Mouse (Mus musculus): ENCODE data around the gene Mogat1. TPM values are rescaled to one million over a fixed set of nuclear protein-coding genes. Genes with fewer than 3 reads are reported as not detected.
"Not testable (repeated sequence)": the region's sequence is repeated elsewhere in the genome, so short reads cannot be mapped to it uniquely, and the experiment has no call there.

Gene Mogat1
- polyA plus RNA-seq, 1 experiment from 2014 or later: not detected

DNA sequence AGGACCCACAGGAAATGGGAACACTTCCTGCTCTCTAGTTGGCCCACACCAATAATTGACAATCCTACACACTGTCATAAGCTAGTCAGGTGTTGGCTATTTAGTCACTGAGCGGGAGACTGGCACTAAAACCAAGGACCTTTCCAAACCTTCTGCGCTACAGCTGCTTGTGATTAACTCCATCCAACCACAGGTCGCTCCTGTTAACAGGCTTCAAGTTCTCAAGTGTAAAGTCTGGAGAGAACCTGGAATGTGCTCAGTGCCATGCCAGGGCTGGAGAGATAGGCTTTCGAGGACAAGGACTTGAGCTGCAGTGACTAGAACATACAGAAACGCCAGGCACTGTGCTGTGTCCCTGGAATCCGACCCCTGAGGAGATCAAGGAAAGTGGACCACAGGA lies 28.4 kb downstream of the Mogat1 start:
- Histone ChIP-seq H3K27me3 (no peaks in the 10 kb centered on the region), H3K4me1 (replicated peaks) (peaks cover 14% of the 10 kb centered on the region), H3K9ac (no peak overlapping the region), H3K9me3 (no peaks in the 10 kb centered on the region), H3K4me2 (no peak overlapping the region), H3K36me3 (no peaks in the 10 kb centered on the region), H3K4me3 (no peak overlapping the region), H3K27ac (no peak overlapping the region)
- ATAC-seq (ENCODE audit: low FRiP score): no peak
- 79% methylated on average over 6 of the region's 6 CpGs for WGBS

DNA sequence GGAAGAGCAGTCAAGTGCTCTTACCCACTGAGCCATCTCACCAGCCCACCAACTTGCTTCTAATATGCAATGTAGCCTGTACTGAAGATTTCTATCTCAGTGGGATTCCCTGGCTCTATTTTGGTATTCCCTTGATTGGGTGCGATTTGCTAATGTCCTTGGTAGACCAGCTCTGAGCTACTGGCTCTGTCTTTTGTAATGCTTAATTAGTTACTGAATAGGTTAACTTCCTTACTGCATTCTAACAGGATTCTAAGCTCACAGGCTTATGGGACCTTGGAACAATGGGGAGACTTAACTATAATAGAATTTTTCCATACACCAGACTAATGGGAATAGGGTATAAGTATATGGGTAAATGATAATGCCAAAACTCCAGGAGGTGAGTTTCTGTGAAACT lies 32.8 kb downstream of the Mogat1 start:
- H3K4me2 ChIP-seq; ATAC-seq (ENCODE audit: low FRiP score); H3K9ac ChIP-seq; H3K36me3 ChIP-seq; H3K27me3 ChIP-seq; H3K9me3 ChIP-seq; H3K27ac ChIP-seq; H3K4me3 ChIP-seq; H3K4me1 ChIP-seq (replicated peaks): not testable (repeated sequence)
- 79% methylated on average over 1 of the region's 1 CpGs for WGBS

GRCm38 (mm10) chr1:78546258-78546657 lies 35.5 kb downstream of the Mogat1 start:
- no peaks in the 10 kb centered on the region for H3K9me3 ChIP-seq
- no peak overlapping the region for H3K4me3 ChIP-seq
- H3K4me1 ChIP-seq (replicated peaks): peaks cover 7% of the 10 kb centered on the region; the same call in 1 of the 2 replicates
- H3K27ac ChIP-seq: no peak overlapping the region
- no peak overlapping the region for H3K4me2 ChIP-seq
- H3K9ac ChIP-seq: no peak overlapping the region
- H3K27me3 ChIP-seq: no peaks in the 10 kb centered on the region
- no peak for ATAC-seq (ENCODE audit: low FRiP score)
- WGBS: 86% methylated on average over 9 of the region's 9 CpGs
- no peaks in the 10 kb centered on the region for H3K36me3 ChIP-seq

DNA sequence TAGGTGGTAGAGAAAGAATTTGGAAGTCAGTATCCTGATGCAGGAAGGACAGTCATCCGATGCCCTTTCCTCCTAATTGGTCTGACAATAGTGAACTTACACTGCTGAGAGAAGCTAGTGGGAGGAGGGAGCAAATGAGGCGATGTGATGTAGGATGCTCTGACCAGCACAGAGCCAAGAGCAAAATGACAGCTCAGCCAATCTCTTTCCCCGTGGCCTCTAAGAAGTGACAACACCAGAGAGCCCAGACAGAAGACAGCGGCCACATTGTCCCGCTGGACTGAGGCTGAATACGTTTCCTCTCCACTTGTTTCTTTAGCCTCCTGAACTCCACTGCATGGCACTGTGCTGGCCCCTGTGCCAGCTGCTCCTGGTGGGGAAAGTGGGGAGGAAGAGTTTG lies 38.2 kb downstream of the Mogat1 start:
- Histone ChIP-seq H3K9me3 (no peaks in the 10 kb centered on the region), H3K27ac (no peak overlapping the region), H3K4me3 (no peak overlapping the region), H3K36me3 (no peaks in the 10 kb centered on the region), H3K27me3 (no peaks in the 10 kb centered on the region), H3K9ac (no peak overlapping the region), H3K4me2 (no peak overlapping the region), H3K4me1 (replicated peaks) (peaks cover 7% of the 10 kb centered on the region; the same call in 1 of the 2 replicates)
- no peak for ATAC-seq (ENCODE audit: low FRiP score)
- WGBS: 47% methylated on average over 6 of the region's 6 CpGs

DNA sequence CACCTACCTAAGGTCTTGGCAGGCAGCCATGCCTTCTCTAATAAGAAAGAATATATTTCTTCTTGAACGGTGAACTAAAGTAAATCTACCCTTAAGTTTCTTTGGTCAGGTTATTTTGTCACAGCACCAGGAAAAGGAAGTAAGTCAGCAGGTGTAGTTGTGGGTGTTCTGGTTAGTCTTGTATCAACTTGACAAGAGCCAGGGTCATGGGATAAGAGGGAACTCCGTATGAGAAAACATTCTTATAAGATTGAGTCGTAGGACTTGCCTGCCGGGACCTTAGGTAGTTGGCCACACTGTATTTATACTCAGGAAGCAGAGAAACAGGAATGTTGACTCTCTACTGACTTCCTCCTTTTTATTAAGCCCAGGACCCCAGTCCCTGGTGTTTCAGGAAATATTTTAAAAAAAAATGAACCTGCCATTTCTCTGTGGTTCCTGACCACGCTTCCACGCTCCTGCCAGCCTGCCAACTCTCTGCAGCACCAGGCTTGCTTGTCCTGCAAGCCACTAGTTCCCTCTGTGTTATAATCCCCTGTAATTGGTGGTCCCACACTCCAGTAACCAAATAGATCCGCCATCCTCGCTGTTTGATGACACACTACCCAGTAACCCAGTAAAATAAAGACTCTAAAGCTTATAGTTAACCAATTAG lies 43.3 kb downstream of the Mogat1 start:
- 86% methylated on average over 8 of the region's 8 CpGs for WGBS
- Histone ChIP-seq H3K9me3 (no peaks in the 10 kb centered on the region), H3K4me1 (replicated peaks) (peaks cover 2% of the 10 kb centered on the region; the same call in 1 of the 2 replicates), H3K36me3 (no peaks in the 10 kb centered on the region), H3K9ac (no peak overlapping the region), H3K4me3 (no peak overlapping the region), H3K27me3 (no peaks in the 10 kb centered on the region), H3K27ac (no peak overlapping the region), H3K4me2 (no peak overlapping the region)
- ATAC-seq (ENCODE audit: low FRiP score): no peak

DNA sequence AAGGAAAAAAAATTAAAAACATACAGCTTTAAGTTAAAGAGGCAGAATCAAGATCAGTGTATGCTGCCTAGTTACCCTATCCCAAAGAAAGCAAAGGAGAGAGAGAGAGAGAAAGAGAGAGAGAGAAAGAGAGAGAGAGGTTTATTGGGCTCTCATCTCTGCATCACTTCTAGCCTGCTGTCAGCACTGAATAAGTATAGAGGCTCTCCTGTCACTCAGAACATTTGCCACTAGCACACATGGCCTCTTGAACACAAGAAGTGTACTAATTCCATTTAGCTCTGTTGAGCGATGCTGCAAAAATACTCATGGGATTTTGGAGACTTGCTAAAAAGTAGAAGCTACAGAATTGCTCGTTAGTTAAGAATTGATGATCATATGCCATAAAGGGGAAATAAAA lies 56.2 kb downstream of the Mogat1 start:
- ATAC-seq (ENCODE audit: low FRiP score): no peak
- H3K27ac ChIP-seq: no peak overlapping the region
- no peak overlapping the region for H3K9ac ChIP-seq
- H3K4me1 ChIP-seq (replicated peaks): no peaks in the 10 kb centered on the region
- H3K4me3 ChIP-seq: no peak overlapping the region
- no peaks in the 10 kb centered on the region for H3K36me3 ChIP-seq
- peaks cover 6% of the 10 kb centered on the region; the same call in 1 of the 2 replicates for H3K9me3 ChIP-seq
- WGBS: 70% methylated on average over 2 of the region's 2 CpGs
- no peaks in the 10 kb centered on the region for H3K27me3 ChIP-seq
- no peak overlapping the region for H3K4me2 ChIP-seq

DNA sequence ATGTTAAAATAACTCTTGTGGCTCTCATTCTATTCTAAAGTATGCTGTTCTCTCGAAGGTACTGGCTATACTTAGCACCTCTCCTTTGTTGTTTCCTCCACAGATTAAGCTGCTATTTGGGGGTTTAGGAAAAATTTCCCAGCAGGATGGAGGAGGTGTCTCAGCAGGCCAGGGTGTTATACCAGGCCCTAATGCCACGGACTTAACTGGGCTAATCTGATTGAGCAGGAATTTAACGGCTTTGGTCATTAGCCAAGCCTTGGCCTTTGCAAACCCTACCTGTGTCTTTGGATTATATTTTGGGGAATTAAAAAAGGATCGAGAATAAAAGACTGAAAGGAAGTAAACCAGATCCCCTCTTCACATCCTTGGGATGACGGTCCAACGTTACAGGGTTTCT lies 56.6 kb downstream of the Mogat1 start:
- no peaks in the 10 kb centered on the region for H3K4me1 ChIP-seq (replicated peaks)
- H3K9me3 ChIP-seq: peaks cover 6% of the 10 kb centered on the region; the same call in 1 of the 2 replicates
- no peaks in the 10 kb centered on the region for H3K27me3 ChIP-seq
- WGBS: 41% methylated on average over 6 of the region's 6 CpGs
- H3K4me2 ChIP-seq: no peak overlapping the region
- no peak overlapping the region for H3K4me3 ChIP-seq
- no peaks in the 10 kb centered on the region for H3K36me3 ChIP-seq
- H3K9ac ChIP-seq: no peak overlapping the region
- no peak overlapping the region for H3K27ac ChIP-seq
- no peak for ATAC-seq (ENCODE audit: low FRiP score)

DNA sequence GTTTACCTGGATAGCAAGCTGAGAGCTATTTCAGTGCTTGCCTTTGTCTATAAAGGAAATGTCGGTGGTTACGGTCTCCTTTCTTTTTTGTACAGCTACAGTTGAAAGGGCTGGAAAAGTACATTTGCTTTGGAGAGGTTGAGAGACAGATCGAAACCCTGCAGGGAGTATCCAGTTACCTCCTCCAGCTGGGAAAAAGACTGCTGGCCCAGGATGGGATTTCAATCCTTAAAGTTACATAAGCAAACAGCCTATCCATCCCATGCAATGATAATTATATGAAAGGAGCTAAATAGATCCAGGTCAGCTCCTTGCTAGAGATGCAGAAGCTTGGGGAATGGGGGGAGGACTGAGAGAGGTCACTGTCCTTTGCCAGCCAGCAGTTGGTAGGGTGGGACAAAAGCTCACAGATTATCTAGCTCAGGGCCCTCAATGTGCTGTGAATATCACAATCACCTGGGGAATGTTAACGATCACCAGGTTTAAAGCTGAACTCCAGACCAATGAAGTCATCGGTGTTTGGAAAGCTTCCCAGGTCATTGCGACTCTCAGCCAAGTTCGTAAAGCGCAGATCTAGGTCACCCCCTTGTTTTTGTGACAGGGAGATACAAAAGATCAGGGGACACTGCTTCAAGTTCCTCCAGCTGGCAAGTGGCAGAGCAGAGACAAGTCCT lies 57.2 kb downstream of the Mogat1 start:
- no peak for ATAC-seq (ENCODE audit: low FRiP score)
- Histone ChIP-seq H3K27ac (no peak overlapping the region), H3K4me1 (replicated peaks) (no peaks in the 10 kb centered on the region), H3K36me3 (no peaks in the 10 kb centered on the region), H3K9ac (no peak overlapping the region), H3K4me2 (no peak overlapping the region), H3K9me3 (peaks cover 6% of the 10 kb centered on the region; the same call in 1 of the 2 replicates), H3K27me3 (no peaks in the 10 kb centered on the region), H3K4me3 (no peak overlapping the region)
- 51% methylated on average over 8 of the region's 8 CpGs for WGBS

DNA sequence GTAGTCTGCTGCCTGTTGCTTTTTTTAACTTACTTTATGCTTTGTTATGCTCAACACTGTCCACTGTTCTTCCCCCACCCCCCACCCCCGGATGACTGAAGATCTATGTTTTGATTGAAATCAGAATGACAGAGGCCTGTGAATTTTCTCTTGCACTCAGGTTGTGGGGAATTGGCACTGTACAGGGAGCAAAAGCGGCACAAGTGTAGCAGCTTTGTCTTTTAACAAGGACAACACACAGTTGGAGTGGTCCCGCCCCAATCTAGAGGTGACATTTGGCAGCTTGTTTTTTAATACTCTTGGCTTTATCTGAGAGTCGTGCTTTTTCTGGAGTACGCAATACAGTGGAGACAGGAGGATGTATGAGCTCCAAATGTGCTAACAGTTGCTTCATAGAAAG lies 58.8 kb downstream of the Mogat1 start:
- 79% methylated on average over 5 of the region's 5 CpGs for WGBS
- ATAC-seq (ENCODE audit: low FRiP score): no peak
- no peaks in the 10 kb centered on the region for H3K4me1 ChIP-seq (replicated peaks)
- H3K9me3 ChIP-seq: peaks cover 6% of the 10 kb centered on the region; the same call in 1 of the 2 replicates
- H3K9ac ChIP-seq: no peak overlapping the region
- no peaks in the 10 kb centered on the region for H3K27me3 ChIP-seq
- H3K4me3 ChIP-seq: no peak overlapping the region
- no peak overlapping the region for H3K27ac ChIP-seq
- H3K4me2 ChIP-seq: no peak overlapping the region
- no peaks in the 10 kb centered on the region for H3K36me3 ChIP-seq

GRCm38 (mm10) chr1:78585080-78585479 lies 74.3 kb downstream of the Mogat1 start:
- H3K4me2 ChIP-seq: no peak overlapping the region
- WGBS: 87% methylated on average over 2 of the region's 2 CpGs

GRCm38 (mm10) chr1:78586986-78587385 lies 76.2 kb downstream of the Mogat1 start:
- Histone ChIP-seq H3K27me3 (no peaks in the 10 kb centered on the region), H3K9me3 (no peaks in the 10 kb centered on the region), H3K4me1 (replicated peaks) (no peaks in the 10 kb centered on the region), H3K27ac (no peak overlapping the region), H3K36me3 (no peaks in the 10 kb centered on the region), H3K9ac (no peak overlapping the region), H3K4me2 (no peak overlapping the region), H3K4me3 (no peak overlapping the region)
- no peak for ATAC-seq (ENCODE audit: low FRiP score)
- 62% methylated on average over 4 of the region's 4 CpGs for WGBS

More at GRCm38 (mm10) chr1:78585080-78585479, 74.3 kb downstream of the Mogat1 start:
- H3K36me3 ChIP-seq: no peaks in the 10 kb centered on the region
- H3K4me3 ChIP-seq: no peak overlapping the region
- ATAC-seq (ENCODE audit: low FRiP score): no peak
- H3K27me3 ChIP-seq: no peaks in the 10 kb centered on the region
- H3K4me1 ChIP-seq (replicated peaks): no peaks in the 10 kb centered on the region
- H3K9ac ChIP-seq: no peak overlapping the region
- no peaks in the 10 kb centered on the region for H3K9me3 ChIP-seq
- no peak overlapping the region for H3K27ac ChIP-seq

Measured in hindbrain, embryonic 13.5 days (tissue).